Mouse (Mus musculus): ENCODE data around the gene Mrto4. TPM values are rescaled to one million over a fixed set of nuclear protein-coding genes. Genes with fewer than 3 reads are reported as not detected.
"Not testable (repeated sequence)": the region's sequence is repeated elsewhere in the genome, so short reads cannot be mapped to it uniquely, and the experiment has no call there.

Gene Mrto4
- 10 to 100 TPM; 43.8 to 45.3 TPM for total RNA-seq (2021)

GRCm38 (mm10) chr4:139351931-139352711 is at the start of gene Mrto4, which contains the start of the genes Emc1 and Ubr4:
TSS of gene Mrto4 (minus strand) at chr4:139352576.
TSS of gene Emc1 (plus strand) at chr4:139352587.
TSS of gene Ubr4 (plus strand) at chr4:139352609.
- intact Hi-C loops (cut with DNase I) = loop anchor here (1.0 to 2.0 kb wide), 2 partner anchors 28 to 41 kb away; partner anchors contain the start of genes Akr7a5 and Pqlc2
- DNase-seq (ENCODE audit: low spot score in 2 of 2) = peak; percentile 89 to 90

DNA sequence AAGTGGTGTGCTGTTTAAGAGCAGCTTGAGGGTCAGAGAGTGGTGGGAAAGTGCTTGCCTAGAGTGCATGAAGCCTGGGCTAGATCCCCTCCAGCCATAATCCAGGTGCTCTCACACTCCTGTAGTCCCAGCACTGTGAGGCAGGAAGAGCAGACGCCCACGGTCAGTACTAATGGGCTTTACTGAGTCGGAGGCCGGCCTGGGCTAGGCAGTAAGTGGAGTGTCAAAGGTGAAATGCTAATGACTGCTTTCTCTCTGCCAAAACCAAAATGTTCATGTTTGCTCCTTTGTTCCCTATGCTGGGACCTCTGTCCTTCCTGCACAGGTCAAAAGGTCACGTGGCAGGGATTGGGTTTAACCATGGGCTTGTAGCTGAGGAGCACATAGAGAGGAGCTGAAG is 48.1 kb upstream of the Mrto4 start:
- no peak for DNase-seq (ENCODE audit: low spot score in 2 of 2)
- intact Hi-C loops (cut with DNase I) = no loop called here

DNA sequence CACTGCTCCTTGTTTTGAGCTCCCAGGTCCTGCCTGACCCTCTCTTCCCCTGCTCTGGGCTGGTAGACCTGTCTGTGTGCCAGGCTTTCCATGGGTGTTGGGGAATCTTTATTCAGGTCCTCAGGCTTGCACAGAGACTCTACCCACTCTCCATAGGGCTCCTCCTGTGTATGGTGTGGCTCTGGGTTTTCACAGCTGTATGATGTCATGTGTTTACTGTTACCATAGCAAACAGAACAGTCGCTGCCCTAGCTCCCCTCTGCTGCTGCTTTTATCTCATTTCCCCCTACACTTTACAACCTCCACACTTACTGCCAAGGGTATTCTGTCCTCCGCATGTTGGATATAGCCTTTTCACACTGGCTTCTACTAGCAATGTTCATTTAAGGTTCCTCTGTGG is 43.1 kb upstream of the Mrto4 start:
- no peak for DNase-seq (ENCODE audit: low spot score in 2 of 2)
- intact Hi-C loops (cut with DNase I) = no loop called here

DNA sequence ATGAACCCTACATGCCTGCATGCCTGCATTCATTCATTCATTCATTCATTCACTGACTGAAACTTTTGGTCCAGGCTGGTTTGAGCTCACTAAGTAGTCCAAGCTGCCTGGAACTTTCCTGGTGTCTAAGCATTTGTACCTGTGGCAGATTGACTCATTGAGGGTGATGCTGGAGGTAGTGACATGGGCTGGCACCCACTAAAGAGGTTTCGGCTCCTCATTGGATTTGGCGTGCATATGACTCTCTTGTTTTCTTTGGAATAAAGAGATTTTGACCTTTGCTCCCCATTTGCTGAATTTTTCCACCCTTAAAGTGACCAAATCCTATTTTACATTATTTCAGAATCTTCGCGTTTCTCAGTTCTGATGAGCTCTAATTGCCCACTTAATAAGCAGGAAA is 37.2 kb upstream of the Mrto4 start:
- DNase-seq (ENCODE audit: low spot score in 2 of 2) = no peak
- intact Hi-C loops (cut with DNase I) = no loop called here

- intact Hi-C loops (cut with DNase I) = no loop called here
- no peak for DNase-seq (ENCODE audit: low spot score in 2 of 2)
Measured at GRCm38 (mm10) chr4:139386869-139387319, 34.5 kb upstream of the Mrto4 start.

- DNase-seq (ENCODE audit: low spot score in 2 of 2); intact Hi-C loops (cut with DNase I): not testable (repeated sequence)
Measured at GRCm38 (mm10) chr4:139385841-139386240, 33.5 kb upstream of the Mrto4 start.

- intact Hi-C loops (cut with DNase I) = no loop called here
Measured at GRCm38 (mm10) chr4:139382231-139382630, 29.9 kb upstream of the Mrto4 start.

DNA sequence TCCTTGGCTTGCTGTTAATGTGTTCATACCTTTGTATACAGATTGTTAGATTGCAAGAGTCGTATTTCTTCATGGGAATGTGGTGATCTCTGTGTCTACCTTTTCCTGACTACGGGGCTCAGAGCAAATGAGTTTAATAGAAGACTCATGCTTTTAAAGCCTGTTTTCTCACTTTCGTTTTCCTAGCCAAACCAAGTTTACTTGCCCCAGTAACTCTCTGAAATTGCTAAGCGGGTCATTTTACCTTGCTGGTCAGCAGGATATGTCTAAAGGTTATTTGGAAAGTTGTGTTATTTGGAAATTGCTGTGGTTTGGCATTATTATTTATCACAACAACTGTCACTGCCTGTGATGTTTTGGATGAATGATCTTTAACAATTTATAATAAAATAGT is 29.1 kb upstream of the Mrto4 start:
- intact Hi-C loops (cut with DNase I) = no loop called here

More at GRCm38 (mm10) chr4:139382231-139382630, 29.9 kb upstream of the Mrto4 start:
- DNase-seq (ENCODE audit: low spot score in 2 of 2) = no peak

GRCm38 (mm10) chr4:139380775-139381451 is 28.5 kb upstream of the Mrto4 start:
- intact Hi-C loops (cut with DNase I) = loop anchor here (1.0 kb wide), 1 partner anchor 29 kb away; the partner anchor contains the start of genes Emc1, Mrto4 and Ubr4
- DNase-seq (ENCODE audit: low spot score in 2 of 2) = no peak

More for the DNA sequence above, 29.1 kb upstream of the Mrto4 start:
- no peak for DNase-seq (ENCODE audit: low spot score in 2 of 2)

GRCm38 (mm10) chr4:139380207-139380748 is 27.9 kb upstream of the Mrto4 start:
- peak; percentile 100 for DNase-seq (ENCODE audit: low spot score in 2 of 2)
- intact Hi-C loops (cut with DNase I) = loop anchor here (1.0 kb wide), 1 partner anchor 28 kb away; the partner anchor contains the start of genes Emc1, Mrto4 and Ubr4

- intact Hi-C loops (cut with DNase I) = loop anchor here (1.0 kb wide), 1 partner anchor 27 kb away; the partner anchor contains the start of genes Emc1, Mrto4 and Ubr4
- no peak for DNase-seq (ENCODE audit: low spot score in 2 of 2)
Measured at GRCm38 (mm10) chr4:139379719-139380118, 27.3 kb upstream of the Mrto4 start.

GRCm38 (mm10) chr4:139373531-139373930 is 21.2 kb upstream of the Mrto4 start:
- no peak for DNase-seq (ENCODE audit: low spot score in 2 of 2)
- intact Hi-C loops (cut with DNase I) = no loop called here

DNA sequence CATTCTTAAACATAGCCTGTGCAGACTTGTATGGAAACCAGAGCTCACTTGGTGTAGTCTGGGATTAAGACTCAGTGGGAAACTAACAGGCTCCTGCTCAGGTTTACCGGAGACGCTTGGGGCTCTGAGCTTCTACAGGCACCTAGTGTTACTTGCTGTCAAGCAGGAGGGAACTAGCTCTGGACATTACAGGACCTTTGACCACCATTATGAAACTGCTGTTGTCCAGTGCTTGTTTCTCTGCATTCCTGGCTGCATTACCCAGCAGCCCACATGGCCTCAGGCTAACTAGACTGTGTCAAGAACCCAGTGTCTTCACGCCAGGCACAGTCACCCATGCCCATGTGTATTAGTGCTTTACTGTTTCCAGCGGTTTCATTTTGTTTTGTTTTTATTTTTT is 20.8 kb upstream of the Mrto4 start:
- no peak for DNase-seq (ENCODE audit: low spot score in 2 of 2)
- intact Hi-C loops (cut with DNase I) = no loop called here

DNA sequence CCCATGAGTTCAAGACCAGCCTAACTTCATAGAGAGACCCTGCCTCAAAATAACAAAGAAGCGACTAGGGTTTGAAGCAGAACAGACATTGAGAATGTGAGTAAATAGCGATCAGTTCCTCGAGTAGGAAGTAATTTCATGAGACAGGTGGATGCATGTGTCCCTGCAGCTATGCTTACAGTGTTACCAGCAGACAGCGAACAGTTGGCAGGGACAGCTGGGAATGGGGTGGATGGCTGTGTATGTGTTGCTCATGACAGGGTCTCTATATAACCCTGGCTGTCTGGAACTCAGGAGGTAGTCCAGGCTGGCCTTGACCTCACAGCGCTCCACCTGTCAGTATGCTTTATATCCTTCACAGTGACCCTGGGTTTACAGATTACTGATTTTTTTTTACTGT is 15.7 kb upstream of the Mrto4 start:
- no peak for DNase-seq (ENCODE audit: low spot score in 2 of 2)
- intact Hi-C loops (cut with DNase I) = no loop called here

- intact Hi-C loops (cut with DNase I) = no loop called here
Measured at GRCm38 (mm10) chr4:139367336-139367735, 15.0 kb upstream of the Mrto4 start.

DNA sequence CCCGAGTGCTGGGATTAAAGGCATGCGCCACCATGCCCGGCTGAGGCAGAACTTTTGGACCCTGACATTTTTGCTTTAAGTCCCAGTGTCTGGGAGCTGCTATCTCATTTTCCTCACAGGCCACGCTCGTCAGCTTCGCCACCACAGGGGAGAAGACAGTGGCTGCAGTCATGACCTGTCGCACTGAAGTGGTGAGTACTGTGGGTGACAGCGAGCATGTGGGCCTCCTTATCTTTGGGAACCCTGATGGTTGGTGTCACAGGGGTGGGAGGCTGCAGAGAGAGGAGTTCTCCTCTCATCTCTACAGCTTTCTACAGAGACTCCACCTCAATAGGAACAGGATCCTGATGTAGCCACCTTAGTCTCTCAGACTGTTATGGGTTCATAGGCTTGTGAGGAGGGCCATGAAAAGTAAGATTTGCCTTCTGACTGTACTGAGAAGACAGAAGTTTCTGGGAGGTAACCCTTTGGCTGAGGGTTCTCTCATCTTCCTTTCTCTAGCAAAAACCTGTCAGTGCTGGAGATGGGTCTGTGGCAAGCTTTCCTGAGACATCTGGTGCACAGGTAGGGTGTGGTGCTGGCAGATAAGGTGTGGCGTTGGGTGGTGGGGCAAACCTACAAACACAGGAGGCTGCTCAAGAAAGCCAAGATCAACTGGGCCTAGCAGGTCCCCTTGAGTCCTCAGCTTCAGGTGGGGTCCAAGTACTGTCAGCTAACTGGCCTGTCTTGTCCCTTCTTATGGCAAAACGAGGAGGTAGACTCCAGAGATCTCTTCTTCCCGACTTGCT is 8.6 kb upstream of the Mrto4 start:
- intact Hi-C loops (cut with DNase I) = no loop called here
- no peak for DNase-seq (ENCODE audit: low spot score in 2 of 2)

More at GRCm38 (mm10) chr4:139367336-139367735, 15.0 kb upstream of the Mrto4 start:
- DNase-seq (ENCODE audit: low spot score in 2 of 2) = no peak

GRCm38 (mm10) chr4:139357211-139357610 is 4.8 kb upstream of the Mrto4 start:
- no peak for DNase-seq (ENCODE audit: low spot score in 2 of 2)
- intact Hi-C loops (cut with DNase I) = no loop called here

GRCm38 (mm10) chr4:139352832-139353231 is 456 bp upstream of the Mrto4 start:
- DNase-seq (ENCODE audit: low spot score in 2 of 2) = no peak
- intact Hi-C loops (cut with DNase I) = loop anchor here (1.0 to 2.0 kb wide), 2 partner anchors 27 to 42 kb away; partner anchors contain the start of genes Akr7a5 and Pqlc2

DNA sequence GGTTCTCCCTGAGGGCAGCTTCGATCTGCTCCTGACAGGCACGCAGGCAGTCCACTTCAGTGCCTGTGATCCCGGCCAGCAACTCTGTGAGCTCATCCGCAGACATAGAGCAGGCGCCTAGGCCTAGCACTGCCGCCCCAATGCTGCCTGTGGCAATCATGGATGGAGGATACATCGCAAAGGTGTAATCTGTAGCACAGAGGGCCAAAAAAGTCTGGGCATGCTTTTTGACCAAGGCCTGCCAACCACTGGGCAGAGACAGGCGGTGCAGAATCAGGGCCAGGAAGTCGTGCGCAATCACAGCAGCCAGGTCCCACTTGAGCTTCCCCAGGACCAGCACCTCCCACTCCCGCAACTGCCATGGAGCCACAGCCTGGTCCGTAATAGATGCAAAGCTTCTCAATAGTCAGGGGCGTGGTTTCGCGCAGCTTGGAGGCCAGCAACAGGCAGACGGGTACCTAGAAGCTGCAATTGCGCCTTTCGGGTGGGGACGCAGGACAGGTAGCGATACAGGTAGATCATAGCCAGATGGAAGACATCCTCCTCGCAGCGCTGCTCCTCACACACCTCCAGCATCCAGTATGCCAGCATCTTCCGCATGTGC is 6.9 kb downstream of the Mrto4 start:
- no peak for DNase-seq (ENCODE audit: low spot score in 2 of 2)
- intact Hi-C loops (cut with DNase I) = no loop called here
